Mouse (Mus musculus) spleen, adult 2 months (tissue): ENCODE measurements around the gene Umad1. TPM values are rescaled to one million over a fixed set of nuclear protein-coding genes. Genes with fewer than 3 reads are reported as not detected.

ENCODE experiments used
- DNase-seq, 2 experiments: peaks; one replicate each; pipeline versions ENCODE4 v3.0.0 to v3.0.0-alpha.2; 2012 to 2021; ENCODE audit warnings: low spot score in 2 of 2, low read depth in 1 of 2
- H3K27ac ChIP-seq: fragments of 200-500 bp; 2 replicates; pipeline ENCODE4 v1.5.1; 2012; ENCODE audit warnings: low read length, inconsistent platforms; ENCODE audit not compliant: insufficient read depth
- H3K27me3 ChIP-seq: fragments of 200-500 bp; 2 replicates; pipeline ENCODE4 v1.6.1; 2012; ENCODE audit warnings: mild to moderate bottlenecking, moderate library complexity, low read length, inconsistent platforms; ENCODE audit not compliant: control insufficient read depth, insufficient read depth
- H3K36me3 ChIP-seq: fragments of 200-500 bp; 2 replicates; pipeline ENCODE4 v1.6.1; 2012; ENCODE audit warnings: mild to moderate bottlenecking, low read length, inconsistent platforms; ENCODE audit not compliant: control insufficient read depth, insufficient read depth
- H3K4me1 ChIP-seq: fragments of 200-500 bp; 2 replicates; pipeline ENCODE4 v1.6.1; 2011; ENCODE audit warnings: inconsistent platforms; ENCODE audit not compliant: control insufficient read depth, insufficient read depth, insufficient read length
- H3K4me3 ChIP-seq: fragments of 200-500 bp; 2 replicates; pipeline ENCODE4 v1.5.1; 2011; ENCODE audit warnings: mild to moderate bottlenecking, inconsistent platforms; ENCODE audit not compliant: insufficient read depth, insufficient read length; ENCODE audit errors: extremely low read depth
- CTCF ChIP-seq: fragments of 200-500 bp; IDR thresholded peaks from 2 replicates; pipeline ENCODE4 v1.5.1; 2011; ENCODE audit warnings: mild to moderate bottlenecking, inconsistent platforms; ENCODE audit not compliant: insufficient read depth, insufficient read length, insufficient replicate concordance; ENCODE audit errors: extremely low read depth
- POLR2A ChIP-seq: fragments of 200-500 bp; IDR thresholded peaks from 2 replicates; pipeline ENCODE4 v1.6.1; 2011; ENCODE audit warnings: low read depth, low read length, inconsistent platforms
- WGBS: fragments of 180-500 bp; shearing (Covaris S2); methylation state at CpG from one replicate; pipeline ENCODE4 v1.1.7; 2018; 5-methylcytosine and 5-hydroxymethylcytosine counted together
- polyA plus RNA-seq: library from polyadenylated mRNA; depleted of rRNA; stranded (reverse); fragments of >200 nt; gene quantifications from 2 replicates; pipeline ENCODE4 v1.2.3, GENCODE M21; 2012

The Umad1 gene
- polyA plus RNA-seq, 1 experiment, result 6.8 TPM

DNA sequence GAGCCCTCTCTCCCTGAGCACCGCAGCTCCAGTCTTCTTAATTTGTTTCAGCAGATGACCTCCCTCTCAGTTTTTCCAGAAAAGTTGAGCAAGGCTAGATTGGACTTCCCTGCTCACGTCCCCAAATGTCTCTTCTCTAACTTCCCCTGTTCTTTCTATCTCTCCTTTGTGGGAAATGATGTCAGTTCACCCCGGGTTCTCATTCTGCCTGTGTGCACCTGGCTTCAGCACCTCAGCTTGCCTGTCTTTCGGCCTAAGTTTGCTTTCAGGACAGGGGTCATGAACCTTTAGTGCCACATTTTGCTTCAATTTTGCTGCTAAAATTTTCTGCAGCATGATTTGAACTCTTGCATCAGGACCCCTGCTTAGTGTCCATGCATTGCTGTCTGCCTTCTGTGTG, 95.8 kb downstream of the Umad1 start:
- no peak overlapping the region for H3K27ac ChIP-seq
- no peak for TF ChIP-seq CTCF
- TF ChIP-seq POLR2A, result no peak
- no peaks in the 10 kb centered on the region for H3K27me3 ChIP-seq
- WGBS, result 81% methylated on average over 4 of the region's 4 CpGs
- no peaks in the 10 kb centered on the region for H3K36me3 ChIP-seq
- H3K4me3 ChIP-seq, result no peak overlapping the region
- DNase-seq, result no peak
- peaks cover 4% of the 10 kb centered on the region for H3K4me1 ChIP-seq

DNA sequence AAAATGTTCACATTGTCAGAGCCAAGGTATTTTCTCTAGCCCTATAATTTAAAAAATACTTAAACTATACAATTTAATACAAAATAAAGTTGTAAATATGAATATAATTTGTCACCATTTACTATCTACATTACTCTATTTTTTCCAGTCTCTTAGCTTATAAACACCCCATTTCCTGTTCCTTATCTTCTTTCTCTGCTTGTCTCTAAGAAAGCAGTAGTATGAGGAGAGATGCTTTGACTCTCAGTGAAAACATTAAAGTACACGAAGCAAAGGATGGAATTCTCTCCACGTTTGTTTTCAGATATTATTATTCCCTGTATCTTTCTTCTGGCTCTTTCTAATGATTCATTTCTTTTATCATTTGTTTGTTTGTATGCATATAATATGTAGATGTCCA, 99.1 kb downstream of the Umad1 start:
- Histone ChIP-seq H3K36me3 (no peaks in the 10 kb centered on the region), H3K27me3 (no peaks in the 10 kb centered on the region), H3K4me1 (no peaks in the 10 kb centered on the region; the same call in 1 of the 2 replicates), H3K27ac (no peak overlapping the region), H3K4me3 (no peak overlapping the region)
- no peak for DNase-seq
- TF ChIP-seq POLR2A (no peak), CTCF (no peak)
- WGBS, result 63% methylated on average over 2 of the region's 2 CpGs

DNA sequence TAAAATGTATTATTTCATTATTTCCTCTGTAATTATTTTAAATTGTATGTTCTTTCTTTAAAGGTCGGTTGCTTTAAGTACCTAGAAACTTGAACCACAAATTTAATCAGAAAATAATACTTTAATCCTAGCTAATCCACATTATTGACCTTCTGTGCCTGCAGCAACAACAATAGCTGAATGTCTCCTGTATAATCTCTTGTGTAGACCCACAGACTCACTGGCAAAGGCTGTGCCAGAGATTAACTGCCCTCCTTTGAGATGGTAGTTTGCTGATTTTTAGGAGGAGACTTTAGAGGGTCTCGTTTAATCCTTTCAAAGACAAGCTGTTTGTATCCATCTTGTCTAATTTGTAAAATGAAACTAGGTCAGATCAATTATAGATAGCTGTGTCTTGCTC, 99.7 kb downstream of the Umad1 start:
- Histone ChIP-seq H3K27me3 (no peaks in the 10 kb centered on the region), H3K4me1 (no peaks in the 10 kb centered on the region), H3K27ac (no peak overlapping the region), H3K36me3 (no peaks in the 10 kb centered on the region), H3K4me3 (no peak overlapping the region)
- DNase-seq, result no peak
- WGBS, result 89% methylated on average over 2 of the region's 2 CpGs
- no peak for TF ChIP-seq POLR2A
- no peak for TF ChIP-seq CTCF

DNA sequence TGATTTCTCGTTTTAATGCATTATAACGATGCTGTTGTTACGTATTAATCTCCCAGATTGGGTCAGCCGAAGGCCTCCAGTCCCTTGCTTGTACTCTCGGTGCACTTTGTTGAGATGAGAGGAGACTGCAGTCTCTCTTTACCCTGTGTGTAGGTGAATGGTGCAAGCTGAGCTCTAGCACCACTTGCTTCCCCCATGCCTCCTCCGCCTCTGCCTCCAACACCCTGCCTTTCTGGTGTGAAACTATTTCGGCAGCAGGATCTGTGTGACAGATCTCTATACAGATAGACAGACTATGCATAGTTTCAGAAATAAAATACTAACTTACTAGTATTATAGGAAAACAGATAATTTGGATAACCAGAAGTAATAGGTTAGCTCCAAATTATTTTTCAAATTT, 101.7 kb downstream of the Umad1 start:
- TF ChIP-seq CTCF (no peak), POLR2A (no peak)
- Histone ChIP-seq H3K27me3 (no peaks in the 10 kb centered on the region), H3K4me3 (no peak overlapping the region), H3K36me3 (no peaks in the 10 kb centered on the region), H3K27ac (no peak overlapping the region), H3K4me1 (no peaks in the 10 kb centered on the region)
- DNase-seq, result no peak
- 93% methylated on average over 7 of the region's 7 CpGs for WGBS

DNA sequence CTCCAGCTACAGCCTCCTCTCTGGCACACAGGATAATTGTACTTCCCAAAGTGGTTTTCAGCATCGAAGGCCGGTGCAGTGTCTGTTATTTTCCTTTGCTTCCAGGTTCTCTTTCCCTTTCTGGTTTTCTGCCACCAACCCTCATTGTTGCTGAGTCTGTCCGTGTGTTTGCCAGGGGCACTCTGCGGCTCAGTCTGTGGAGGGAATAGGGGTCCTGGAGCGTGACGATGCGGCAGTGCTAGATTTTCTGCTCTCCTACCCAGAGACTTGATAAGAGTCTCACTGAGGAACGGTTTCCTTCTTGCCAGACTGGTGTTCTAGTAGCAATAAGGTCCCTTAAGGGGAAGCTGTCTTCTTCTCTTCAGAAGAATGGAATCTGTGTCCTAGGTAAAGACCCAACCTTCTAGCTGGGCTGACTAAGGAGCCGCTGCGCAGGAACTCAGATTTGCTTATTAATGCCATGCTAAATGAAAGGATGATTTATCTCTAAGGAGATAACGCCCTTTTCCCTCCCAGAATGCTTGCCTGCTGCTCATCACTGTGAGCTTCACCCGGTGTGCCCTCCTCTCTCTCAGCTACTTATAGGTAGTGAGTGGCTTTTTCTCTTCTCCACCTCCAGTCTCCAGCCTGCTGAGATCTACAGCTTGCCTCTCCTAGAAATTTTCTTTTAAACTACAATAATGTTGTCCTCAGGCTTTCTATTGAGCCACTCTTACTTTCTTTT, 105.1 kb downstream of the Umad1 start:
- 92% methylated on average over 12 of the region's 12 CpGs for WGBS
- no peak overlapping the region for H3K4me3 ChIP-seq
- no peaks in the 10 kb centered on the region for H3K27me3 ChIP-seq
- no peak for DNase-seq
- H3K27ac ChIP-seq, result no peak overlapping the region
- H3K4me1 ChIP-seq, result no peaks in the 10 kb centered on the region
- TF ChIP-seq CTCF, result no peak
- TF ChIP-seq POLR2A, result no peak
- no peaks in the 10 kb centered on the region for H3K36me3 ChIP-seq

DNA sequence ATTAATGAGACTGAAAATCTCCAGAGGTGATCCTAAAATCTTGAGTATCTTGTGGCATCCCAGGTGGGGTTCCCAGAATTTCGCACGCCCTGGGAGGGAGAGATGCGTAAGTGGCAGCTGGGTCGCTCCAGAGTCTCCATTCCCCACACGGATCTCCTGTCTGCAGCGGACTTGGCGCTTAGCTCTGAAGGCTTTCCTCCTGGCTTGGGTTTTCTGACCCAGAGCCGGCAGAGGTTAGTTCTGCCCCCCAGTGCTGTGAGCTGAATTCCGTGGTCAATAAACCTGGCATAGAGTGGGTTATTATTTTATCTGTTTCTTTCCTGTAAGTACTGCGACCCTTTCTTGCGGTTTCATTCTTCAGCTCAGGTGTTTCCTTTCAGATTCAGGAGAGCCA, 105.7 kb downstream of the Umad1 start:
- H3K4me3 ChIP-seq, result no peak overlapping the region
- no peaks in the 10 kb centered on the region for H3K36me3 ChIP-seq
- H3K4me1 ChIP-seq, result no peaks in the 10 kb centered on the region
- no peak for TF ChIP-seq CTCF
- no peak for TF ChIP-seq POLR2A
- H3K27ac ChIP-seq, result no peak overlapping the region
- 89% methylated on average over 11 of the region's 11 CpGs for WGBS
- no peaks in the 10 kb centered on the region for H3K27me3 ChIP-seq
- no peak for DNase-seq

DNA sequence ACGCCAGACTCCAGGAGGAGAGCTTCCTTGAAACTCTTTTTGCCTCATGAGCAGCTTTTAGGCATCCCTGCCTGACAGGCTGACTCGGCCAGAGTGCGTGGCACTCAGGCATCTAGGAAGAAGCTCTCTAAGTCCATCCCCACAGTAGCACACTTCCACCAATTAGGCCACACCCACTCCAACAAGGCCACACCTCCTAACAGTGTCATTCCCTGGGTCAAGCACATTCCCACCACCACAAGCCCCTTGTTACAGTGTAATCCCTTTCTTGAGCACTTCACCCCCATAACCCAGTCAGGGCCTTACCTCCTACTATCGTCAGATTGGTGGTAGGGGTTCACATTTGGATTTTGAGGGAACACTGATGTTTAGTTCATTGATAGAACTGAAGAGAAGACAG, 108.6 kb downstream of the Umad1 start:
- WGBS, result 96% methylated on average over 4 of the region's 4 CpGs
- Histone ChIP-seq H3K27me3 (no peaks in the 10 kb centered on the region), H3K4me1 (no peaks in the 10 kb centered on the region), H3K36me3 (no peaks in the 10 kb centered on the region), H3K27ac (no peak overlapping the region), H3K4me3 (no peak overlapping the region)
- DNase-seq, result no peak
- TF ChIP-seq CTCF, result no peak
- TF ChIP-seq POLR2A, result no peak
